Mouse (Mus musculus) heart, adult 11 months (tissue): ENCODE results near the gene Ltbp2.
A peak's percentile ranks its signal among the peaks of the same experiment; 100 is the strongest.

Experiments used
- DNase-seq: peaks from one replicate; pipeline ENCODE4 v3.0.0; 2022

Ltbp2 gene

DNA sequence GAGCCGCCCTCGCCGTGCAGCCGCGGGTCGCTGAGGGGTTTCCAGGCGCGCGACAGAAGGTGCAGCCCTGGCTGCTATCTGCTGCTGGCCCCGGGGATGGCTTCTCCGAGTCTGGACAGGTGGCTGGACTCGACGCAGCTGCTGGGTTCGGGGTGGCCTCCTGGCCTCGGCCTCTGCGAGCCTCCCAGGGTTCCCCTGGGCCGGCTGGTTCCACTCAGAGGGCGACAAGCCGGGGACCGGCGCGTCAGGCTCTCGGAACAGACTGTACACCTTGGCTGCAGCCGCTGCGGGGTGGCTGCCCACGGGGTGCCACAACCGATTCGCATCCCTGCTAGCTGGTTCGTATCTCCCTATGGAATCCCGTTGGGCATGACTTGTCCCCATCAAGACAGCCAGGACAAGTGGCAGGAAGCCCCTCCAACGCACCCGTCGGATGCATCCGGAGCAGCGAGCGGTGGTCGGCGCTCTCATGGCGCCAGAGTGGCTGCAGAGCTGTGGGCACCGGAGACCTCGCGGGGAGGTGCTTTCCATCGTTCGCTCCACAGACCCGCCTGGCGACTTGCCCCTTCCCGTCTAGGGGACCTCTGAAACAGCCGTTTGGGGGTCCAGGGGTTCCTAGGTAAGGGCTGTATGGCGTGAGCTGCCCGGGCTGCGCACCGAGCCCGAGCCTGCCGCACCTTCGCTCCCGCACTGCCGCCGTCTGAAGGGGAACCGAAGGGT lies 411 bp downstream of the Ltbp2 start:
- DNase-seq = no peak

DNA sequence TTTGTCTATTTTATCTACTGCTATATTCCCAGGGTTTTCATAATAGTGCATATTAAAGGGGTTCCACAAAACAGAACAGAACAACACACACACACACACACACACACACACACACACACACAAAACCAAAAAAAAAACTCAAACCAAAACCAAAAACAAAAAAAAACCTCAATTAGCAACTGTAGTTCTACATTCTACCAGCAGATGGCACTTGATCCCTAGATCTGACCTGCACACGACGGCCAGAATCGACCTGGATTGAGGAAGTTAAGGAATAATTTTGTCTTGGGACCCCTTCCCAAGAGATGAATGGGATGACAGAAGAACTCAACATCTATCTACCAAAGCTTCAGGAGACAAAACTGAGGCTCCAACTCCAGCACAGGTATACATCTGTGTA lies 2.9 kb downstream of the Ltbp2 start:
- no peak for DNase-seq

- no peak for DNase-seq
Measured at GRCm38 (mm10) chr12:84872310-84872709, 4.0 kb downstream of the Ltbp2 start.

DNA sequence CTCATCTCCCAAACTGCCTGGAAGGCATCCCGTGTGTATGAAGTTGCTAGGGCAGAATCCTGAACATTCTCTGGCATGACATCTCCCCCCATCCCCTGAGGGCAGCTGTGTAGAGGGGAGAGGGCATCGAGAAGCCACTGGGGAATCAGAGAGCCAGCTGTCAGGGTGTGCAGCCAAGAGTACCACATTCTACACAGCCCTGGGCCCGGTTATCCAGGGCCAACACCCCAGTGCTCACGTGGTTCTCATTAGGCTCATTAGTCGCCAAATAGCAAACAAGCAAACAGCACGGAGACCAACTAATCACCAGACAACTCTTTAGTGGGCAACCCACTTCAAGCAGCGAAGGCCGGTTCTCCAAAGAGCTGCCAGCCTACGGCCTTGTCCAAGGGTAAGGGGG lies 10.9 kb downstream of the Ltbp2 start:
- DNase-seq = no peak

DNA sequence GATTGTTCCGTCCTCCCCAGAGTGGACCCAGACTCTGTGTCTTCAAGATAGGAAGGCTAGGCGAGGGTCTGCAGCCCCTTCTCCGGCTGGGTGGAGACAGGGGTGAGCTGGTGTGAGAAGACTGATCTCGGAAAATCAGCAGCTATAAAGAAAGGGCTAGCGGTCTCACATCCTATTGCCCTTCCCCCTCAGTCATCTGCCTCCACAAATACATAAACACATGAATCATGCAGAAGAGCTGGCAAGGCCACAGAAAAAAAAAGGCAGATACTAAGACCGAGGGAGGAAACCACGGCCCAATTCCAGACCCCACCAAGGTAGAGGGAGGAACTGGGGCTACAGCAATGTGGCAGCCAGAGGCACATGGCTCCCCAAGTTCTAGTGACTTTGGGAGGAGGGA lies 11.5 kb downstream of the Ltbp2 start:
- no peak for DNase-seq

DNA sequence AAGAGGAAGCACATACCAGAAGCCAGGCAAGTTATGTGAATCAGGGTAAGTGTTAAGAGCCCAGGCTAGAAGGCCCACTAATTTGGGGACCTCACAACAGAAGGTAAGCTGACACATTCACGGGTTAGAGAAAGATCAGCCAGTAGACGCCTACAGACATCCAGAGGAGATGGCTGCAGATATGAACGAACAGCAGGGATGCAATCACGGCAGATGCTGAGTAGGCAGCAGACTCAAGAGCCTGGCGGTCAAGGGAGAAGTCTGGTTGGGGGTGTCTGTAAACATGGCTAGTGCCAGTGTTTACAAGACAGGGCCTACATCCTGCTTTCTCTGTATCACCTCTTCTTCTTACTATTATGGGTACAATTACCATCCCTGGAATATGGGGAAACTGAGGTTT lies 13.1 kb downstream of the Ltbp2 start:
- DNase-seq = no peak

- peak; percentile 97 for DNase-seq
Measured at GRCm38 (mm10) chr12:84862136-84862910, 14.0 kb downstream of the Ltbp2 start.

GRCm38 (mm10) chr12:84858149-84859113 lies 17.9 kb downstream of the Ltbp2 start:
- DNase-seq = no peak

- no peak for DNase-seq
Measured at GRCm38 (mm10) chr12:84857706-84858105, 18.6 kb downstream of the Ltbp2 start.

DNA sequence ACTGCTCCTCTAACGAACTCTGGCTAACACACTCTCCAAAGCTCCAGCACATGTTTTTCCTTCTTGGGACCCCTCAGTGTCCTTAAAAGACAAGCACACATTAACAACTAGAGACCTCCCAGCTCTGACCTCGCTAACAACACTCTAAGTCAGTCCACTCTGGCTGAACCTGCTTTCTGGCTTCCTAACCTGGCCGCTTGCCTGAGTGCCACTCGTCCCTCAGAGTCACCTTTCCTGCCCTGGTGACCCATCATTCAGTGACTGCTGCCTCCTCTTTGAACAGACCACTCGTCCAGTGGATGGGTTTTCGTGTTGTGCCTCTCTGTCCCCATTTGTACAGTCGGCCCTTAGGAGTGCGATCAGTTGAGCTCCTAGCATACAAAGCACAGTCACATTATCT lies 19.8 kb downstream of the Ltbp2 start:
- DNase-seq = no peak

GRCm38 (mm10) chr12:84855084-84855625 lies 21.2 kb downstream of the Ltbp2 start:
- no peak for DNase-seq

GRCm38 (mm10) chr12:84854392-84855033 lies 21.8 kb downstream of the Ltbp2 start:
- DNase-seq = no peak

GRCm38 (mm10) chr12:84851403-84852040 lies 24.8 kb downstream of the Ltbp2 start:
- peak; percentile 96 for DNase-seq

DNA sequence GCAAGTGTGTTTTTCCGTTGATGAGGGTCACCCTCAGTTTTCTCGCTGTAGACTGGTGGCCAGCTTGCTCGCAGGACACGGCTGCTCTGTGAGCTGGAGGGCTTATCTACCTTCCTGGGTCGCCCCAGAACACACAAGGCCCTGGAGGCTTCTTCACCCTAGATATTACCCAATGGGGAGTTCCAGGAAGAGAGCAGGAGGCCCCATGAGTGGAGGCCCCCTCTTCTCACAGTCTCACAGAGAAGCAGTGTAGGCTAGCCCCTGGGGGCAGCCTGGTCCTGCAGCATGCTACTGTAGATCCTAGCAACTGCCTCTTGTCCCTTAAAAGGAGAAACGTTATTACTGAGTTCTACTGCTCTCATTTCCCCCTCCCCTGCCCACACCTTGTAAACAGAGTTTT lies 28.4 kb downstream of the Ltbp2 start:
- DNase-seq = no peak

DNA sequence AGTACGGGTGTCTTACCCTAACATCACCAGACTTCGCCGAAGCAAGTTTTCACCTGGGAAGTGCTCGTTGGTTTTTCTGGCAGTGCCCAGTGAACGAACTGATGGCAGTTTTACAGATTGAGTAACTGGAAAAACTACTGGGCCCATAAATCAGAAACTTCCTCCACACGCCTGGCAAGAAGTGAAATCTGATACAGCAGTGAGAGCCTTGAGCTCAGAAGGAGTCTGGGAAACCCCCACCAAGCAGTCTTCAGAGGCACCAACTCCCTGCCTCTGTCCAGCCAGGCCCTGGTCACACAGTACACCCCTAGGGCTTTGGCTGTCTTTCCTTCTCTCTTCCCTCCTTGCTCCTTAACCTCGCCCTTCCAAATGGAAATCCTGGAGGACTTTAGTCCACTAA lies 28.9 kb downstream of the Ltbp2 start:
- no peak for DNase-seq

- DNase-seq = no peak
Measured at GRCm38 (mm10) chr12:84846594-84847014, 29.7 kb downstream of the Ltbp2 start.

DNA sequence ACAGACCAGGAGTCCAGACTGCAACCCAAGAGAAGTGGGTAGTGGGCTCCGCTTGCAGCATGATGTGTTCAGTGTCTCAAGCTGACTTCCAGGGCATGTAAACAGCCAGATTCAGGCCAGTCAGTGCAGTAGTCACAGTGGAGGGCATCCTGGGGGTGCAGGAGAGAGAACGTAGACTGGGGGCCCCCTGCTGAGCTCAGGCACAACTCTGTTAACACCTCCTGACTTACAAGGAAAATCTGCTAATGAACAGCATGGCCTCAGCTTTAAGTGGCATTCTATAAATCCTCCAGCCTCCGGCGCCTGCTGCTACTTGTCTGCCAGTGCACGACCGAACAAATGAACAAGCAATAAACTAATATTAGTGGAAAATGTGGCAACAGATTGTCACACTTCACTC lies 33.6 kb downstream of the Ltbp2 start:
- DNase-seq = no peak

DNA sequence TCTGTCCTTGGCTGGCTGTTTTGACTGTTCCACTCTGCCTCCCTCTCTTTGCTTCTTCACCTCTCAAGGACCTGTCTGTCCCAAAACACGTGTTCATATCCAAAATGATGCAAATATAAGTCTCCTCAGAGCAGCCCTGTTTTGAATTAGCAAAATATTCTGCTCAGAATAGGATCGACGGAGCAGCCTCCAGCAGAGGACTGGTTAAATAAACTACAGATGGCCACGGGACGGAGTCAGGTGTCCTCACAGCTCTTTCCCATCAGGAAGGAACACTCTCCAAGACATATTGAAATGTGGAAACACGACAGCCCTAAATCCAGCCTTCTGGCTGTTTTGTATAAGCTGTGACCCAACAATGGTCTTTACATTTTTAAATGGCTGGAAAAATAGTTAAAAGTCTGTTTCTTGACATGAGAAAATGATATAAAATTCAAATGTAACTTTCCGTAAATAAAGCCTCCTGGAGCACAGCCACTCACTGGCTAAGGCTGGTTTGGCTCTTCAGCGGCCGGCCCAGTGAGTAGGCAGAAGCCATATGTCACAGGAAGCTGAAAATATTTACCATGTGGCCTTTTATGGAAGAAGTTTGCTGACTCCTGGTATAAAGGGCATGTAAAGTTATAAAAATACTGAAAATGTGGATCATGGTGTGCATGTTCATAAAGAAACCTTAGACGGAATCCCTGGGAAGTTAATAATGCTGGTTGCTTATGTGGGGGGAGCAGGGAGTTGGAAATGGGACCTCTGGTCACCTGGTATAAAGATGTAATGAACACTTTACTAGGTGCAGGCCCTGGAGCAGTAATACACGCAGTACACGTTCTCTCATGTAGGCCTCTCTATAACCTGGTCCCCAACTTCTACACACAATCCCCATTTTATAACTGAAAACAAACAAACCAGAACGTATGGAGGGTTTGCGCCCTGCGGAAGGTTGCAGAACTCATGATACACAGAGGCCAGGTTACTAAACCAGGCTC lies 34.9 kb downstream of the Ltbp2 start:
- no peak for DNase-seq

- no peak for DNase-seq
Measured at GRCm38 (mm10) chr12:84840734-84841133, 35.6 kb downstream of the Ltbp2 start.

DNA sequence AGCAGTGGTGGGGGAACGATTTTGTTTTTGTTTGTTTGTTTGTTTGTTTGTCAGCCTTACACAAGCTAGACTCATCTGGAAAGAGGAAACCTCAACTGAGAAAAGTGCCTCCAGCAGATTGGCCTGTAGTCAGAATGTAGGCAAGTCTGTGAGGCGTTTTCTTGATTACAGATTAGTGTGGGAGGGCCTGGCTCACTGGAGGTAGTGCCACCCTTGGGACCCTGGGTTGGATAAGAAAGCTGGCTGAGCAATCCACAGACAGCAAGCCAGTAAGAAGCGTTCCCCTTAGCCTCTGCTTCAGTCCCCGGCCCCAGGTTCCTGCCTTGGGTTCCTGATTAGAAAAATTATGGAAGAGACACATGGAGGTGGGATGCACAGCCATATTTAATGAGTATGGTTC lies 36.4 kb downstream of the Ltbp2 start:
- DNase-seq = no peak

DNA sequence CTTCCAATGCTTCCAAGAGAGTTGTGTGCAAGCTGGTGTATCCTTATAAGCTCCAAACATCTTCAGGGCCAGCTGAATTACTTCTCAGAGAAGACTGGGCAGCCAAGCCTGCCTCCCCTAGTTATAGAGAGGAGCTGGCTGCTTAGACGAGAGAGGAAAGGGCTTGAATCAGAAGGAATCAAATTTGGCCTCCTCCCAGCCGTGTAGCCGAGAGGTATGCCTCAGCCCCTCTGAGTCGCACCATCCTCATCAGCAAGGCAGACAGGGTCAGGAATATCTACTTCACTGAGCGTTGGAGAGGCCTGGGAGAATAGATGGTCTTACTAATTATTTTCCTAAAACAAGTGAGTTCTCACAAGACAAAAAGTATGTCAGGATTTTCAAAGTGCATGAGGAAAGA lies 40.7 kb downstream of the Ltbp2 start:
- DNase-seq = no peak
